ENCODE assay signal across 22 mouse cellular contexts in genomic region chr7:98889211-98889610, GRCm38 (mm10). TPM values are rescaled to one million over a fixed set of nuclear protein-coding genes. Genes with fewer than 3 reads are reported as not detected.
DNase-seq lines count a peak whose midpoint lies in the region; ATAC-seq and TF ChIP-seq lines count a peak whose summit lies in the region.
"Had no signal": no experiment of that assay in that cellular context is flagged by ENCODE, and none has a peak within 500 bp of the region (broad histone marks: within the 10 kb centered on the region; RNA-seq: fewer than 3 reads in every experiment).

No protein-coding gene starts in this region.

- H3K4me3 ChIP-seq in midbrain, embryonic 11.5 days (ENCODE audit: low read depth, low read length): no peak overlapping the region
- H3K4me3 ChIP-seq in midbrain, embryonic 10.5 days: no peak overlapping the region
- H3K4me3 ChIP-seq in hindbrain, embryonic 13.5 days: no peak overlapping the region
- H3K4me3 ChIP-seq in midbrain, embryonic 14.5 days (replicated peaks; ENCODE audit: low read depth, low read length): no peak overlapping the region
- H3K4me3 ChIP-seq in kidney, adult 2 months (ENCODE audit: insufficient read depth, low read depth, low read length): no peak overlapping the region
- H3K4me3 ChIP-seq: forebrain, embryonic 12.5 days; gastrocnemius, adult 2 months; stomach, embryonic 15.5 days had no signal

- TF ChIP-seq POLR2A in kidney, adult 2 months (IDR thresholded peaks at IDR 0.05; ENCODE audit: low read depth, low read length): no peak

- H3K9ac ChIP-seq in midbrain, embryonic 11.5 days (ENCODE audit: low read length): no peak overlapping the region
- H3K9ac ChIP-seq in hindbrain, embryonic 13.5 days: no peak overlapping the region
- H3K9ac ChIP-seq in midbrain, embryonic 14.5 days (replicated peaks; ENCODE audit: low read length): no peak overlapping the region
- H3K9ac ChIP-seq: forebrain, embryonic 12.5 days; stomach, embryonic 15.5 days had no signal

- 74% methylated on average over 7 of the region's 7 CpGs for WGBS in midbrain, embryonic 11.5 days
- 87% methylated on average over 7 of the region's 7 CpGs for WGBS in midbrain, embryonic 10.5 days
- 18% methylated on average over 7 of the region's 7 CpGs for WGBS in hindbrain, embryonic 13.5 days
- 25% methylated on average over 7 of the region's 7 CpGs for WGBS in midbrain, embryonic 14.5 days
- 77% methylated on average over 7 of the region's 7 CpGs for WGBS in kidney, adult 2 months

- TF ChIP-seq CTCF in kidney, adult 2 months (conservative IDR thresholded peaks at IDR 0.05; ENCODE audit: insufficient read depth, insufficient read length, low read depth, low read length): no peak

- no peak for DNase-seq in midbrain, embryonic 11.5 days (ENCODE audit: low spot score, missing footprints)
- DNase-seq in midbrain, embryonic 10.5 days (ENCODE audit: low spot score): no peak
- peak; percentile 62 for DNase-seq in midbrain, embryonic 14.5 days
- no peak for DNase-seq in kidney, adult 2 months
- no peak for DNase-seq in heart, postnatal 10 days
- DNase-seq: adrenal gland, postnatal 36 days; gastrocnemius, adult 2 months; heart, adult 11 months; kidney, adult 18-20 months; kidney, postnatal 25 days; layer of hippocampus, adult 9-11 months; liver; lung, adult 18-20 months; spleen, adult 18-20 months; thymus, adult 2 months had no signal

- no peaks in the 10 kb centered on the region for H3K9me3 ChIP-seq in midbrain, embryonic 11.5 days (ENCODE audit: control insufficient read depth, low read length)
- H3K9me3 ChIP-seq in midbrain, embryonic 10.5 days (replicated peaks): no peaks in the 10 kb centered on the region
- H3K9me3 ChIP-seq in hindbrain, embryonic 13.5 days: no peaks in the 10 kb centered on the region
- no peaks in the 10 kb centered on the region for H3K9me3 ChIP-seq in midbrain, embryonic 14.5 days (ENCODE audit: control insufficient read depth, low read length)
- H3K9me3 ChIP-seq: forebrain, embryonic 12.5 days; stomach, embryonic 15.5 days had no signal

- 0 out of 2 replicates have a peak, but pooled peaks have one; percentile 48 for ATAC-seq in midbrain, embryonic 11.5 days (ENCODE audit: low FRiP score)
- peak; percentile 59 for ATAC-seq in hindbrain, embryonic 13.5 days (ENCODE audit: low FRiP score)
- 0 out of 2 replicates have a peak, but pooled peaks have one; percentile 26 for ATAC-seq in midbrain, embryonic 14.5 days (ENCODE audit: low FRiP score, low TSS enrichment)
- no peak for ATAC-seq in frontal cortex, adult (ENCODE audit: low TSS enrichment)
- ATAC-seq: activated CD4-positive, CD25-positive, alpha-beta regulatory T cell, adult 4 months; Patski had no signal

- no peaks in the 10 kb centered on the region for H3K27me3 ChIP-seq in midbrain, embryonic 11.5 days (ENCODE audit: control insufficient read depth, insufficient read depth, low read length)
- peaks cover 7% of the 10 kb centered on the region; the same call in 1 of the 2 replicates for H3K27me3 ChIP-seq in midbrain, embryonic 10.5 days (ENCODE audit: low read depth, poor library complexity, severe bottlenecking)
- no peaks in the 10 kb centered on the region for H3K27me3 ChIP-seq in hindbrain, embryonic 13.5 days
- no peaks in the 10 kb centered on the region for H3K27me3 ChIP-seq in midbrain, embryonic 14.5 days (ENCODE audit: control insufficient read depth, insufficient read depth, low read length)
- H3K27me3 ChIP-seq in kidney, adult 2 months (replicated peaks; ENCODE audit: control insufficient read depth, insufficient read depth, low read length): no peaks in the 10 kb centered on the region
- H3K27me3 ChIP-seq: forebrain, embryonic 12.5 days; Patski; stomach, embryonic 15.5 days had no signal

- H3K36me3 ChIP-seq in midbrain, embryonic 11.5 days (ENCODE audit: control insufficient read depth, insufficient read depth, low read length): no peaks in the 10 kb centered on the region
- H3K36me3 ChIP-seq in midbrain, embryonic 10.5 days: no peaks in the 10 kb centered on the region
- peaks cover 2% of the 10 kb centered on the region; the same call in 1 of the 2 replicates for H3K36me3 ChIP-seq in hindbrain, embryonic 13.5 days
- H3K36me3 ChIP-seq in midbrain, embryonic 14.5 days (ENCODE audit: control insufficient read depth, insufficient read depth, low read length): no peaks in the 10 kb centered on the region
- H3K36me3 ChIP-seq in kidney, adult 2 months (ENCODE audit: control insufficient read depth, insufficient read depth, low read length): no peaks in the 10 kb centered on the region
- H3K36me3 ChIP-seq: forebrain, embryonic 12.5 days had no signal

- peaks cover 14% of the 10 kb centered on the region for H3K4me1 ChIP-seq in midbrain, embryonic 11.5 days (ENCODE audit: control insufficient read depth, insufficient read depth, low read length)
- peaks cover 36% of the 10 kb centered on the region for H3K4me1 ChIP-seq in midbrain, embryonic 10.5 days
- peaks cover 39% of the 10 kb centered on the region for H3K4me1 ChIP-seq in hindbrain, embryonic 13.5 days (replicated peaks)
- H3K4me1 ChIP-seq in midbrain, embryonic 14.5 days (ENCODE audit: control insufficient read depth, insufficient read depth, low read length): peaks cover 32% of the 10 kb centered on the region
- no peaks in the 10 kb centered on the region for H3K4me1 ChIP-seq in kidney, adult 2 months (ENCODE audit: control insufficient read depth, insufficient read depth, low read length)

- no peak overlapping the region for H3K27ac ChIP-seq in midbrain, embryonic 11.5 days (ENCODE audit: low read depth, low read length)
- no peak overlapping the region for H3K27ac ChIP-seq in midbrain, embryonic 10.5 days (replicated peaks)
- H3K27ac ChIP-seq in hindbrain, embryonic 13.5 days: peak overlapping the region; percentile 78
- H3K27ac ChIP-seq in midbrain, embryonic 14.5 days (replicated peaks; ENCODE audit: low read depth, low read length): peak overlapping the region; percentile 80
- H3K27ac ChIP-seq in kidney, adult 2 months (ENCODE audit: insufficient read depth, low read depth, low read length): no peak overlapping the region
- H3K27ac ChIP-seq: forebrain, embryonic 12.5 days; gastrocnemius, adult 2 months; stomach, embryonic 15.5 days had no signal

- H3K4me2 ChIP-seq in midbrain, embryonic 11.5 days: no peak overlapping the region
- H3K4me2 ChIP-seq in hindbrain, embryonic 13.5 days: peak overlapping the region; percentile 17; the same call in 1 of the 2 replicates
- no peak overlapping the region for H3K4me2 ChIP-seq in midbrain, embryonic 14.5 days (ENCODE audit: low read length)
- H3K4me2 ChIP-seq: forebrain, embryonic 12.5 days; stomach, embryonic 15.5 days had no signal

- intact Hi-C loops in heart, postnatal 10 days (cut with DNase I): no loop called here

RNA-seq across cellular contexts. Expression of gene Wnt11, which starts 54.3 kb away (rescaled TPM):
- polyA plus RNA-seq in midbrain, embryonic 11.5 days (2014; fragmentation: Nextera tagmentation; extraction: Ambion mirVana): 0.61 and 0.71 TPM in 2 replicates
- 0.62 and 0.70 TPM in 2 replicates for polyA plus RNA-seq in midbrain, embryonic 10.5 days (2016; fragmentation: Nextera tagmentation; extraction: Ambion mirVana)
- polyA plus RNA-seq in hindbrain, embryonic 13.5 days (2015; fragmentation: Nextera tagmentation; extraction: Ambion mirVana): 2.0 and 2.3 TPM in 2 replicates
- polyA plus RNA-seq in midbrain, embryonic 14.5 days (2014; fragmentation: Nextera tagmentation; extraction: Ambion mirVana): 0.58 and 0.64 TPM in 2 replicates
- 8.1 and 10.1 TPM in 2 replicates for polyA plus RNA-seq in kidney, adult 2 months (2012; rRNA removed)
- 1 to 10 TPM; 2.5 to 2.6 TPM for total RNA-seq in heart, postnatal 10 days (2021)
- total RNA-seq: megakaryocyte-erythroid progenitor cell, adult 5-6 weeks had no signal
- polyA plus RNA-seq: activated CD4-positive, CD25-positive, alpha-beta regulatory T cell, adult 4 months had no signal

Comparison
In these comparisons a context has a peak if more than half of its experiments do, and no peak if none do; other contexts are left out.
1. H3K27ac ChIP-seq: peak in hindbrain, embryonic 13.5 days (single experiment) and midbrain, embryonic 14.5 days (single experiment); none in midbrain, embryonic 11.5 days (single experiment), midbrain, embryonic 10.5 days (single experiment) and kidney, adult 2 months (single experiment).